Mouse (Mus musculus): ENCODE measurements around the gene Cep350.
"Not testable (repeated sequence)": the region's sequence is repeated elsewhere in the genome, so short reads cannot be mapped to it uniquely, and the experiment has no call there.

The Cep350 gene

DNA sequence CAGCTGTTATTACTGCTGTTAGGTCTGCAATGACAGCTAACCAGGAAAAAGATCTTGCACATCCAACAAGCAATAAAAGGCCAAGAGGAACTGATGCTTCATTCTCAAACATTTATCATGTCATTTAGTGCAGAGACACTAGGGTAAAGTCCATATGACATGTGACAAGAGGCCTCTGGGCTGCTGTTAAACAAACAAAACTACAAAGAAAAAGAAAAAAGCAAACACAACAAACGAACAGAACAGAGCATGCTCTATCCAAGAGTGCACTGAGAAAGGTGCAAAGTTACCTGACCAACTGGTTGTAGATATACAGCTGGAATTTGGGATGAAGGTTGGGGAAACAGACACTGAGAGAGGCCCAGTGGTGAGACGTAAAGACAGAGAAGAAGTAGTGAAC lies 86.2 kb downstream of the Cep350 start:
- DNase-seq (ENCODE audit: low spot score): no peak

DNA sequence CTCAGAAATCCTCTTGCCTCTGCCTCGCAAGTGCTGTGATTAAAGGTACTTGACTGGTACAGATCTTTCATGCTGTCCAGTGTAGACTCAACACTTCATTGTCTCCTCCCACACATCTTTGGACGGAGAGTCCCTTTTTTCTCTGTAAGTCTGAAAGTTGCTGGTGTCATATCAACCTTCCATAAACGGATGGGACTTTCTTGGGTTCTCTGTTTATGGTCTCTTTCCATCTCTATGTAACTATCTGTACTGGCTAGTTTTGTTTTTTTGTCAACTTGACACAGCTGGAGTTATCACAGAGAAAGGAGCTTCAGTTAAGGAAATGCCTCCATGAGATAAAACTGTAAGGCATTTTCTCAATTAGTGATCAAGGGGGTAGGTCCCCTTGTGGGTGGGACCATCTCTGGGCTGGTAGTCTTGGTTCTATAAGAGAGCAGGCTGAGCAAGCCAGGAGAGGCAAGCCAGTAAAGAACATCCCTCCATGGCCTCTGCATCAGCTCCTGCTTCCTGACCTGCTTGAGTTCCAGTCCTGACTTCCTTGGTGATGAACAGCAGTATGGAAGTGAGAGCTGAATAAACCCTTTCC lies 90.3 kb downstream of the Cep350 start:
- not testable (repeated sequence) for DNase-seq (ENCODE audit: low spot score)

- no peak for DNase-seq (ENCODE audit: low spot score)
Observed at GRCm38 (mm10) chr1:155879596-155879995, 93.5 kb downstream of the Cep350 start.

DNA sequence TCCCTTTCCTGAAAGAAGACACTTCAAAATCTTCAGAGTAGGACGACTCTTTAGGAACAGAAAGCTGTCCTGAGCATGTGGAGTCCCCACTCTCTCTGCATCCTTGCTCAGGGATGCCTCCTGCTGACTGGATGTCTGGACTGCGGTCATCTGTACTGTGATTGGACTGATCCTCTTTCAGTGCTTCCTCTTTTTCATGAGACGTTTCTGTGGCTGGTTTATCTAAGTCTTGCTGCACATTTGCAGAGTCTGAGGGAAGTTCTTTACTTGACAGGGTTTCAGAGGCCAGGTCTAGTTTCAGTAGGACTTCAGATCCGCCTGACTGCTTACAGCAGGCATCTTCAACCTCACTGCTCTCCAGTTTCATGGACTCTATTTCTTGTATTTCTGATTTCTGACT lies 110.1 kb downstream of the Cep350 start:
- DNase-seq (ENCODE audit: low spot score): no peak

DNA sequence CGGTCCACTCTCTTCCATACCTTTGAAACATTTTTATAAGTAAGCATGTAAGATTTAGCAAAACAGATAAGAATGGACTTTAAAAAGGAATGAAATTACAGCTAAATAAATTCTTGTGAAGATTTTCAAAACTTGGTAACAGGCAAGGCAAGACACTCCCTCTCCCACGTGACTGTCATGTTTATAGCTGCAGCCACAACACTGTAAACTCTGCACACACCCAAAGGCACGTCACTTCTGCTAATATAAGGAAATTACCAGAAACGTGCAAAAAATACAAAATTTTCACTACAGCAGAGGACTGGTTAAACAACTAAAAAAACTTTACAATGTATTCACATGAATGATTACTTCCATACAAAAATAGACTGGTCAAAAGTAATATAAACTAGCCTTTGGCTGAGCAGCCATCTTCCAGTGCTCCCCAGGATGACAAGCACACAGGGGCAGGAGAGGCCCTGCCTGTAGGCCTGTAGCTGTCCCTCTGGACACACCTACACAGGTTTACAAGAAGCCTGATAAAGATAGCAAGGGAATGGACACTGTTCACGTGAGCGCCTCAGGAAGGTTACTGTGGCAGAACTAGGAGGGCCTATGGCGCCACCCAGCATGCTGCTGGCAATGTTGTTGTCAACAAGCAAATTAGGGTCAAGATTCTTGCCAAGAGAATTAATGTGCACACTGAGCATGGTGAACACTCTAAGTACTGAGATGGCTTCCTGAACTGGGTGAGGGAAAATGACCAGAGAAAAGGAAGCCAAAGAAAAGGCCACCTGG lies 117.9 kb downstream of the Cep350 start:
- no peak for DNase-seq (ENCODE audit: low spot score)

GRCm38 (mm10) chr1:155853009-155853408 lies 120.0 kb downstream of the Cep350 start:
- DNase-seq (ENCODE audit: low spot score): no peak

DNA sequence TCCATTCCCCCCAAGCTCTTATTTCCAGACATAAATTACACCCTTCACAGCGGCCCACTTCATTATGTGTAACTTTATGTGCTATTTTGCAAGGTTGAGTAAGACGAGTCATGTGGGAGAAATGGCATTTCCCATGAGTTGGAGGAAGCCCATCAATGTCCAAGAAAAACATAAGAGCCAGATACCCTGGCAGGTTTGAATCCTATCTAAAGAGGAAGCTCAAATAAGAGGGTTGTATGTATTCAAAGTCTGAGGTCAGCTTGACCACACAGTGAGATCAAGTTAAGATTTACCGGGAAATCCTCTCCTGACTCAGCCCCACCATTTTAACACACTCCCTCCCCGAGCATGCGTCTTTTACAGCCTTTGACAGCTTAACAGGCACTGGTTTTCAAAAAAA lies 128.8 kb downstream of the Cep350 start:
- no peak for DNase-seq (ENCODE audit: low spot score)

- DNase-seq (ENCODE audit: low spot score): no peak
Observed at GRCm38 (mm10) chr1:155843538-155843937, 129.5 kb downstream of the Cep350 start.

- no peak for DNase-seq (ENCODE audit: low spot score)
Observed at GRCm38 (mm10) chr1:155835667-155836066, 137.4 kb downstream of the Cep350 start.

DNA sequence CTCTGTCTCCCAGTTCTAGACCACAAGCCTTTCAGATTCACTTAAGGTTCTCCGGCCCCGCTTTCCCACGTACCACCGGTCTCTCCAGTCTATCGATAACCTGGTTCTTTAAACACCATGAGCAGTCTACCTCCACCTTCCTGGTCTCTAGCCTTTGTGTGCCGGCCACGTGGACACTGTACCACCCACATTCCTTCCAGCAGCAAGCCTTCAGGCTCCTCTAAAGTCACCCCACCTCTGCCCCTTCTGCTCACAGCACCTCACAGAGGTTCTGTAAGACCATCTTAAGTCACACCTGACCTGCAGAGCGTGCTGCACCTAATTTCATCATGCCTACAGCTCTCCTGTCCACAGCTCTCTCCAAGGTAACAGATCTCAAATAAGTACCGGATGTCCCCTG lies 139.4 kb downstream of the Cep350 start:
- no peak for DNase-seq (ENCODE audit: low spot score)

- no peak for DNase-seq (ENCODE audit: low spot score)
Observed at GRCm38 (mm10) chr1:155831958-155832357, 141.1 kb downstream of the Cep350 start.

DNA sequence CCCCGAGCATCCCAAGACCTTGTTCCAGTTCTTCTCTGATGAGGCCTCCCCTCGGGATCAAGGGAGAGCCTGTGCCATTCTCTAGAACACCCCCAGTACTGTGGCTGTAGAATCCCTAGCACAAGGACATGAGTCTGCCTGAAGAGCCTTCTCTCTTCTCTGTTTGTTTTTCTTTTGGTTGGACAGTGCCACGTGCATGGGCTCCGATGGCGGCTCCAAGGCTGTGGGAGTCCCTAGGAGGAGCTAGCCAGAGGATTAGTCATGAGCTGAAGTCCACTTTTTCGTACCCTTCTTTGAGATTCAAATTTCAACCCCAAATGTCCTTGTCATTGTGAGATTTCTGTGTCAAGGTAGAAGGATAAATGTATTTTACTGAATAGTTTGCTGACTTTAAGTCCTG lies 142.2 kb downstream of the Cep350 start:
- DNase-seq (ENCODE audit: low spot score): peak; percentile 44

DNA sequence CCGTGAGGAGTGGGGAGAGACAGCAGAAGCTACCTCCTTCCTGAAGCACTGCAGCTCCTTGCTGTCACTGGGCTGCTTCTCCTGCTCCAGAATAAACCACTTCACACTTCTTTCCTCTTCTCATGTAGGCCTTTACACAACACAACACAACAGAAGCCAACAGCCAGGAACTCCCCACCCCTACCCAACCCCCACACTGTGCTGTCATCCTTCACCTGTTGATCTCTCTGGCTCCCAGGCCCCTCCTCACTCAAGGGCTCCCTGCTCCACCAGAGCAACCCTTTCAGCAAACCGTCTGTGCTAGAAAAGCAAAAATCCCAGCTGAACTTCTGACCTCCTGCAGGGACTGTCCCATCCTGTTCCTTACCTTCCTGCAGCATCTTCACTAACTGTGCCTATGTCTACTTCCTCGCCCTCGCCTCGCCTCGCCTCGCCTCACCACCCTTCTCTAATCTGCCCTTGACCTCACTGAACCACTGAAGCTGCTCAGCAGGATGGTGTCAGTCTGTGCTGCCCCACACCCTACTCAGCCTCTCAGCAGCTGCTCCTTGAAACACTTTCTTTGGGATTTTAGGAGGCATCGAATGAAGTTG lies 145.3 kb downstream of the Cep350 start:
- DNase-seq (ENCODE audit: low spot score): no peak

- DNase-seq (ENCODE audit: low spot score): no peak
Observed at GRCm38 (mm10) chr1:155826803-155827395, 146.2 kb downstream of the Cep350 start.

GRCm38 (mm10) chr1:155825940-155826716 lies 146.9 kb downstream of the Cep350 start:
- no peak for DNase-seq (ENCODE audit: low spot score)

- DNase-seq (ENCODE audit: low spot score): no peak
Observed at GRCm38 (mm10) chr1:155820646-155821045, 152.4 kb downstream of the Cep350 start.

GRCm38 (mm10) chr1:155816167-155816566 lies 156.9 kb downstream of the Cep350 start:
- DNase-seq (ENCODE audit: low spot score): no peak

DNA sequence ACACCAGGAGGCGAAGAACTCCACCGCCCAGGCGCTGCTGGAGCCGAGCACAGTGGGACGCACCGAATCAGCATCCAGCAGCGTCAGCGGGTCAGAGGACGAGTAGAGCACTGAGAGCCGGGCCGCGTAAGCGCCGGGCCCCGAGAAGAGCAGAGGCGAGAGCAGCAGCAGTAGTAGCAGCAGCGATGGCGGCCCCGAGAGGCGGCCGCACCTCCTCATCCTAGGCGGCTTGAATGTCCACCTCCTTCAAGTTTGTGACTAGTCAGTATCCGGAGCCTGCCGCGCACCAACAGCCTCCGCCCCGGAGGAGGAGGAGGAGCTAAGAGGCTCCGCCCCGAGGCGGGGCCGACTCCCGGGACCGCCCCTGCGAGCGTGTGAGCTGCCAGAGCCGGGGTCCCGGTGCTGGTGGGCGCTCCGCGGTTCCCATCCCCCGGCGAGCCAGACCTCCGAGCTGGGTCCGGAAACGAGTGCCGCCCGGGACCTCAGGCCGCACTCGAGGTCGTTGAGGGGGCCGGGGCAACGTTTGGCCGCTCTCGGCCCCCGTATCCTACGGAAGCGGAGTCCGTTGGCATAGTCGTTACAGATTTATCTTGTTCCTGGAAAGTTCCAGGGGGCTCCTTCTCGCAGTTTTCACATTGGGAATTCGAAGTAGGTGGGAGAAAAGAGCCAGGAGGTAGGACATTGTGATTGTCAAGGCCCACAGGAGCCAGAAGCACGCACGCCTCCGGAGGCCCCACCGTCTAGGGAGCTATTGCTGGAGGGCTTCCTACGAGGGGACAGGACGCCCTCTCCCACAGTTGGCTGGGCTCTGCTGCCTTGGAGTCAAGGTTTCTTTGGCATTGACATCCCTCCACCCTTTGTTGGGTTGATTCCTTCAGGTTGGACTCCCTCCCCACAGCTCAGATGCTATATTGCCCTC lies 160.2 kb downstream of the Cep350 start, which contains the start of gene Qsox1:
TSS of gene Qsox1 (minus strand) at position 309 of the 919 bp plus-strand sequence.
- peak; percentile 88 for DNase-seq (ENCODE audit: low spot score)

GRCm38 (mm10) chr1:155811995-155812580 lies 161.0 kb downstream of the Cep350 start:
- DNase-seq (ENCODE audit: low spot score): no peak

GRCm38 (mm10) chr1:155810616-155811015 lies 162.4 kb downstream of the Cep350 start:
- DNase-seq (ENCODE audit: low spot score): no peak

Data from ovary, postnatal 36 days (tissue).